Mouse (Mus musculus) CH12.LX (cell line): Measurements from ENCODE around the gene Cops4. TPM values are rescaled to one million over a fixed set of nuclear protein-coding genes. Genes with fewer than 3 reads are reported as not detected.
A peak's percentile ranks its signal among the peaks of the same experiment; 100 is the strongest.

ENCODE experiments used
- DNase-seq: peaks from one replicate; pipeline ENCODE4 v3.0.0-alpha.2; 2013; ENCODE audit errors: extremely low read depth
- H3K27ac ChIP-seq: 2 replicates; pipeline ENCODE4 v1.5.1; 2012; ENCODE audit warnings: low read depth, mild to moderate bottlenecking, control low read depth, moderate library complexity; ENCODE audit not compliant: insufficient read depth
- H3K27me3 ChIP-seq: replicated peaks from 2 replicates; pipeline ENCODE3; 2012; ENCODE audit warnings: inconsistent platforms
- H3K36me3 ChIP-seq, 2 experiments: replicated peaks in 1 of 2; 2 replicates each; pipeline versions ENCODE3 to v1.6.1; 2012; ENCODE audit warnings: inconsistent platforms in 1 of 2, low read length in 1 of 2, mild to moderate bottlenecking in 1 of 2, mixed read lengths in 1 of 2, moderate library complexity in 1 of 2; ENCODE audit not compliant: control insufficient read depth in 1 of 2, insufficient read depth in 1 of 2
- H3K4me1 ChIP-seq, 2 experiments: 2 replicates each; pipeline ENCODE4 v1.6.1; 2012; ENCODE audit warnings: inconsistent platforms in 1 of 2, moderate library complexity in 1 of 2; ENCODE audit not compliant: insufficient read depth in 2 of 2, control insufficient read depth in 1 of 2
- H3K4me2 ChIP-seq: 2 replicates; pipeline ENCODE4 v1.6.1; 2012; ENCODE audit warnings: low read depth, mild to moderate bottlenecking, control low read depth; ENCODE audit not compliant: poor library complexity, insufficient read depth, severe bottlenecking
- H3K4me3 ChIP-seq, 3 experiments: fragments of 150-350 bp in 1 of 3; sonication (generic) in 1 of 3; replicated peaks in 1 of 3; 2 replicates each; pipeline versions ENCODE3 to v1.5.1; 2011 to 2012; ENCODE audit warnings: low read depth in 2 of 3, low read length in 2 of 3, mild to moderate bottlenecking in 2 of 3, moderate library complexity in 2 of 3, control low read depth in 1 of 3, improper control_type of control experiment in 1 of 3, inconsistent platforms in 1 of 3, mixed read lengths in 1 of 3; ENCODE audit not compliant: poor library complexity in 1 of 3
- H3K79me2 ChIP-seq: replicated peaks from 2 replicates; pipeline ENCODE4 v1.6.1; 2012; ENCODE audit warnings: mild to moderate bottlenecking, moderate library complexity; ENCODE audit not compliant: control insufficient read depth, poor library complexity, insufficient read depth, severe bottlenecking; ENCODE audit errors: extremely low read depth
- H3K9ac ChIP-seq: 2 replicates; pipeline ENCODE4 v1.6.1; 2012; ENCODE audit warnings: low read depth, mild to moderate bottlenecking, control low read depth, moderate library complexity; ENCODE audit not compliant: insufficient read depth
- H3K9me3 ChIP-seq: replicated peaks from 2 replicates; pipeline ENCODE3; 2012; ENCODE audit warnings: low read length, inconsistent platforms, mixed read lengths
- CHD1 ChIP-seq: IDR thresholded peaks from 2 replicates; pipeline ENCODE4 v1.6.1; 2012; ENCODE audit warnings: low read depth, low read length, improper control_type of control experiment, inconsistent platforms
- E2F4 ChIP-seq: IDR thresholded peaks from 2 replicates; pipeline ENCODE4 v1.6.1; 2011; ENCODE audit warnings: low read depth, low read length, improper control_type of control experiment; ENCODE audit not compliant: insufficient replicate concordance
- ELF1 ChIP-seq: IDR thresholded peaks from 2 replicates; pipeline ENCODE4 v1.6.1; 2014; ENCODE audit warnings: low read depth, mild to moderate bottlenecking, inconsistent platforms, low read length, improper control_type of control experiment
- EP300 ChIP-seq: IDR thresholded peaks from 2 replicates; pipeline ENCODE4 v1.6.1; 2011; ENCODE audit warnings: low read length, improper control_type of control experiment
- GABPA ChIP-seq: IDR thresholded peaks from 2 replicates; pipeline ENCODE4 v1.6.1; 2012; ENCODE audit warnings: low read depth, low read length, improper control_type of control experiment, inconsistent platforms; ENCODE audit not compliant: insufficient replicate concordance
- IRF4 ChIP-seq: IDR thresholded peaks from 2 replicates; pipeline ENCODE4 v1.6.1; 2014; ENCODE audit warnings: low read depth, mild to moderate bottlenecking, inconsistent platforms, low read length, improper control_type of control experiment
- JUN ChIP-seq: IDR thresholded peaks from 2 replicates; pipeline ENCODE4 v1.6.1; 2011; ENCODE audit warnings: low read depth, mild to moderate bottlenecking, low read length, improper control_type of control experiment, moderate library complexity; ENCODE audit not compliant: insufficient read depth
- JUND ChIP-seq: conservative IDR thresholded peaks from 2 replicates; pipeline ENCODE4 v1.6.1; 2011; ENCODE audit warnings: low read depth, low read length, improper control_type of control experiment
- MAFK ChIP-seq: IDR thresholded peaks from 2 replicates; pipeline ENCODE4 v1.6.1; 2011; ENCODE audit warnings: low read length, improper control_type of control experiment; ENCODE audit not compliant: insufficient replicate concordance
- MEF2A ChIP-seq: IDR thresholded peaks from 2 replicates; pipeline ENCODE4 v1.6.1; 2014; ENCODE audit warnings: low read depth, mild to moderate bottlenecking, inconsistent platforms, low read length, improper control_type of control experiment, borderline replicate concordance
- MYC ChIP-seq: IDR thresholded peaks from 2 replicates; pipeline ENCODE4 v1.6.1; 2011; ENCODE audit warnings: low read depth, mild to moderate bottlenecking, improper control_type of control experiment, low read length
- NRF1 ChIP-seq: IDR thresholded peaks from 2 replicates; pipeline ENCODE4 v1.6.1; 2014; ENCODE audit warnings: low read depth, mild to moderate bottlenecking, inconsistent platforms, low read length, improper control_type of control experiment, moderate library complexity
- POLR2A ChIP-seq: IDR thresholded peaks from 2 replicates; pipeline ENCODE4 v1.6.1; 2011; ENCODE audit warnings: low read depth, mild to moderate bottlenecking, improper control_type of control experiment, low read length
- POLR2AphosphoS2 ChIP-seq: IDR thresholded peaks from 2 replicates; pipeline ENCODE4 v1.6.1; 2011; ENCODE audit warnings: low read depth, low read length, improper control_type of control experiment
- RAD21 ChIP-seq: IDR thresholded peaks from 2 replicates; pipeline ENCODE4 v1.6.1; 2011; ENCODE audit warnings: low read depth, mild to moderate bottlenecking, low read length, improper control_type of control experiment, moderate library complexity
- RCOR1 ChIP-seq: conservative IDR thresholded peaks from 2 replicates; pipeline ENCODE4 v1.6.1; 2012; ENCODE audit warnings: low read depth, mild to moderate bottlenecking, inconsistent platforms, low read length, improper control_type of control experiment
- TCF12 ChIP-seq: IDR thresholded peaks from 2 replicates; pipeline ENCODE4 v1.6.1; 2014; ENCODE audit warnings: low read depth, mild to moderate bottlenecking, inconsistent platforms, low read length, improper control_type of control experiment
- UBTF ChIP-seq: IDR thresholded peaks from 2 replicates; pipeline ENCODE4 v1.6.1; 2012; ENCODE audit warnings: low read depth, mild to moderate bottlenecking, inconsistent platforms, low read length, improper control_type of control experiment, moderate library complexity
- USF1 ChIP-seq: IDR thresholded peaks from 2 replicates; pipeline ENCODE4 v1.6.1; 2014; ENCODE audit warnings: low read depth, mild to moderate bottlenecking, inconsistent platforms, low read length, improper control_type of control experiment
- ZKSCAN1 ChIP-seq: IDR thresholded peaks from 2 replicates; pipeline ENCODE4 v1.6.1; 2012; ENCODE audit warnings: low read depth, inconsistent platforms, low read length, improper control_type of control experiment, borderline replicate concordance
- ZMIZ1 ChIP-seq: IDR thresholded peaks from 2 replicates; pipeline ENCODE4 v1.6.1; 2012; ENCODE audit warnings: low read depth, mild to moderate bottlenecking, inconsistent platforms, low read length, improper control_type of control experiment
- ZNF384 ChIP-seq: IDR thresholded peaks from 2 replicates; pipeline ENCODE4 v1.6.1; 2012; ENCODE audit warnings: low read depth, low read length, improper control_type of control experiment, inconsistent platforms
- dilution Hi-C: fragments of 300-500 bp; cut with MboI; formaldehyde crosslinking; loops from 2 replicates; pipeline ENCODE4 v1.14.3; 2020; ENCODE audit warnings: low sequenced_read_pairs; ENCODE audit not compliant: extremely low pct_unique_long_range_greater_than_20kb, extremely low pct_ligation_motif_present
- in situ Hi-C: fragments of 300-500 bp; cut with MboI; formaldehyde crosslinking; loops from 3 replicates; pipeline ENCODE4 v1.14.3; 2019; ENCODE audit warnings: low sequenced_read_pairs, low pct_ligation_motif_present, low pct_unique_long_range_greater_than_20kb, mixed read lengths
- polyA plus RNA-seq: library from polyadenylated mRNA; unstranded; fragments of >175 nt; gene quantifications from 2 replicates; pipeline ENCODE4 v1.2.1, GENCODE M21; 2012; ENCODE audit warnings: low read depth; ENCODE audit not compliant: insufficient read length
- total RNA-seq, 2 experiments: library from RNA; depleted of rRNA; stranded (reverse); fragments of 300-350 nt in 1 of 2; fragments of >200 nt in 1 of 2; gene quantifications; 2 replicates each; pipeline ENCODE4 v1.2.3; 2012 to 2014

Cops4 gene
- total and polyA plus RNA-seq, 3 experiments, result 122 to 264 (median 133) TPM

GRCm38 (mm10) chr5:100569250-100569934 is 51.3 kb downstream of the Cops4 start (continued):
- TF ChIP-seq POLR2A, result peak; percentile 66
- TF ChIP-seq NRF1, result peak; percentile 86
- no peak for TF ChIP-seq JUN
- TF ChIP-seq IRF4, result peak; percentile 55
- TF ChIP-seq POLR2AphosphoS2, result peak; percentile 58; the same call in 1 of the 2 replicates
- TF ChIP-seq ZNF384, result no peak
- no peak for TF ChIP-seq UBTF
- no peak; the same call in 1 of the 2 replicates for TF ChIP-seq RAD21
- TF ChIP-seq GABPA, result no peak
- no peak for TF ChIP-seq ZKSCAN1
- TF ChIP-seq MAFK, result no peak
- TF ChIP-seq EP300, result peak; percentile 72
- peak; percentile 71; the same call in 1 of the 2 replicates for TF ChIP-seq RCOR1
- TF ChIP-seq CHD1, result 0 out of 2 replicates have a peak, but pooled peaks have one; percentile 88
- TF ChIP-seq MYC, result peak; percentile 98
- TF ChIP-seq ZMIZ1, result 0 out of 2 replicates have a peak, but pooled peaks have one; percentile 40
- TF ChIP-seq, all 38 proteins: peak for 22

- H3K4me1 ChIP-seq, result peaks cover 2 to 62% of the 10 kb centered on the region in 2 experiments; a peak in 3 of 4 replicates
- H3K27ac ChIP-seq, result no peak overlapping the region
- peak overlapping the region; percentile 27 to 55 (median 39) for H3K4me3 ChIP-seq
- in situ Hi-C loops, result loop anchor here (5.0 to 25.0 kb wide), 2 partner anchors 92 to 217 kb away; partner anchors contain the start of genes Helq and Mrps18c
- H3K36me3 ChIP-seq, result peaks cover 0 to 7% of the 10 kb centered on the region in 2 experiments
- no peaks in the 10 kb centered on the region for H3K9me3 ChIP-seq
- no peaks in the 10 kb centered on the region for H3K27me3 ChIP-seq
- no peaks in the 10 kb centered on the region for H3K79me2 ChIP-seq
- peak overlapping the region; percentile 79 for H3K9ac ChIP-seq
- TF ChIP-seq JUND, result no peak
- 0 out of 2 replicates have a peak, but pooled peaks have one; percentile 6 for TF ChIP-seq POLR2AphosphoS2
- TF ChIP-seq ZMIZ1, result no peak
- TF ChIP-seq IRF4, result no peak
- peak; percentile 32; the same call in 1 of the 2 replicates for TF ChIP-seq TCF12
- TF ChIP-seq RAD21, result no peak
- TF ChIP-seq USF1, result peak; percentile 39
- TF ChIP-seq POLR2A, result no peak
- peak; percentile 97 for TF ChIP-seq ZNF384
- TF ChIP-seq EP300, result peak; percentile 37; the same call in 1 of the 2 replicates
- TF ChIP-seq E2F4, result no peak
- TF ChIP-seq MEF2A, result no peak
- no peak for TF ChIP-seq MYC
- no peak for TF ChIP-seq ELF1
- TF ChIP-seq, all 38 proteins: peak for 5
- dilution Hi-C loops, result no loop called here
- DNase-seq, result no peak
- H3K4me2 ChIP-seq, result peak overlapping the region; percentile 80
Measured at GRCm38 (mm10) chr5:100569997-100570595, 52.0 kb downstream of the Cops4 start.
